Mouse (Mus musculus) small intestine, adult 2 months (tissue): ENCODE measurements around the gene Dcst2. TPM values are rescaled to one million over a fixed set of nuclear protein-coding genes. Genes with fewer than 3 reads are reported as not detected.

Source experiments
- H3K27ac ChIP-seq: fragments of 200-500 bp; 2 replicates; pipeline ENCODE4 v1.5.1; 2012; ENCODE audit warnings: low read depth, low read length, control low read depth, inconsistent platforms; ENCODE audit not compliant: insufficient read depth
- H3K27me3 ChIP-seq: fragments of 200-500 bp; 2 replicates; pipeline ENCODE4 v1.6.1; 2012; ENCODE audit warnings: mild to moderate bottlenecking, moderate library complexity, low read length, inconsistent platforms; ENCODE audit not compliant: control insufficient read depth, insufficient read depth
- H3K36me3 ChIP-seq: fragments of 200-500 bp; 2 replicates; pipeline ENCODE4 v1.6.1; 2012; ENCODE audit warnings: mild to moderate bottlenecking, low read length, control low read depth, inconsistent platforms; ENCODE audit not compliant: control insufficient read depth, insufficient read depth
- H3K4me1 ChIP-seq: fragments of 200-500 bp; 2 replicates; pipeline ENCODE4 v1.6.1; 2012; ENCODE audit warnings: low read length, inconsistent platforms, mixed read lengths; ENCODE audit not compliant: control insufficient read depth, insufficient read depth, insufficient read length
- H3K4me3 ChIP-seq: fragments of 200-500 bp; 2 replicates; pipeline ENCODE4 v1.5.1; 2012; ENCODE audit warnings: low read depth, mild to moderate bottlenecking, control low read depth, inconsistent platforms, low read length, moderate library complexity
- CTCF ChIP-seq: fragments of 200-500 bp; IDR thresholded peaks from 2 replicates; pipeline ENCODE4 v1.5.1; 2012; ENCODE audit warnings: low read depth, mild to moderate bottlenecking, control low read depth, inconsistent platforms, low read length, moderate library complexity, mixed read lengths; ENCODE audit not compliant: insufficient replicate concordance, insufficient read length; ENCODE audit errors: extremely low read depth
- POLR2A ChIP-seq: fragments of 200-500 bp; IDR thresholded peaks from 2 replicates; pipeline ENCODE4 v1.6.1; 2012; ENCODE audit warnings: low read depth, mild to moderate bottlenecking, control low read depth, inconsistent platforms, low read length, moderate library complexity
- WGBS: fragments of 180-500 bp; shearing (Covaris S2); methylation state at CpG from one replicate; pipeline ENCODE4 v1.1.7; 2018; 5-methylcytosine and 5-hydroxymethylcytosine counted together
- polyA plus RNA-seq: library from polyadenylated mRNA; depleted of rRNA; stranded (reverse); fragments of >200 nt; gene quantifications from 2 replicates; pipeline ENCODE4 v1.2.3, GENCODE M21; 2012

Gene Dcst2
- polyA plus RNA-seq, 1 experiment, result 1.2 TPM

- Histone ChIP-seq H3K36me3 (peaks cover 3% of the 10 kb centered on the region; the same call in 1 of the 2 replicates), H3K27ac (peak within 1 kb of the TSS; percentile 28; the same call in 1 of the 2 replicates), H3K27me3 (no peaks in the 10 kb centered on the region), H3K4me3 (peak within 1 kb of the TSS; percentile 80), H3K4me1 (peaks cover 23% of the 10 kb centered on the region)
- TF ChIP-seq CTCF, result no peak
- TF ChIP-seq POLR2A, result no peak; the same call in 1 of the 2 replicates
- under 1% methylated on average over 57 of the region's 59 CpGs for WGBS
Measured at GRCm38 (mm10) chr3:89349869-89350501, 11.8 kb upstream of the Dcst2 start, which contains the start of gene Adam15. Gene Adam15 (minus strand): TSS chr3:89349996.

- WGBS, result 39% methylated on average over 5 of the region's 5 CpGs
- no peaks in the 10 kb centered on the region for H3K36me3 ChIP-seq
- H3K4me3 ChIP-seq, result no peak overlapping the region
- TF ChIP-seq POLR2A (no peak), CTCF (no peak)
- H3K27ac ChIP-seq, result no peak overlapping the region
- H3K4me1 ChIP-seq, result peaks cover 34% of the 10 kb centered on the region
- no peaks in the 10 kb centered on the region for H3K27me3 ChIP-seq
Measured at GRCm38 (mm10) chr3:89351271-89351670, 10.5 kb upstream of the Dcst2 start.

- peaks cover 39% of the 10 kb centered on the region for H3K4me1 ChIP-seq
- H3K36me3 ChIP-seq, result no peaks in the 10 kb centered on the region
- H3K27ac ChIP-seq, result peak overlapping the region; percentile 98
- H3K27me3 ChIP-seq, result no peaks in the 10 kb centered on the region
- no peak for TF ChIP-seq POLR2A
- peak; percentile 86; the same call in 1 of the 2 replicates for TF ChIP-seq CTCF
- peak overlapping the region; percentile 36 for H3K4me3 ChIP-seq
- 17% methylated on average over 5 of the region's 5 CpGs for WGBS
Measured at GRCm38 (mm10) chr3:89354816-89355511, 6.8 kb upstream of the Dcst2 start.

GRCm38 (mm10) chr3:89355512-89355902, 6.3 kb upstream of the Dcst2 start:
- WGBS, result 35% methylated on average over 6 of the region's 6 CpGs
- Histone ChIP-seq H3K4me1 (peaks cover 39% of the 10 kb centered on the region), H3K36me3 (no peaks in the 10 kb centered on the region), H3K4me3 (peak overlapping the region; percentile 36; the same call in 1 of the 2 replicates), H3K27me3 (no peaks in the 10 kb centered on the region), H3K27ac (peak overlapping the region; percentile 98)
- TF ChIP-seq CTCF (no peak), POLR2A (no peak)

GRCm38 (mm10) chr3:89356029-89356428, 5.7 kb upstream of the Dcst2 start:
- peaks cover 38% of the 10 kb centered on the region for H3K4me1 ChIP-seq
- TF ChIP-seq POLR2A (no peak), CTCF (no peak)
- WGBS, result 82% methylated on average over 9 of the region's 9 CpGs
- no peaks in the 10 kb centered on the region for H3K36me3 ChIP-seq
- no peaks in the 10 kb centered on the region for H3K27me3 ChIP-seq
- peak overlapping the region; percentile 79 for H3K27ac ChIP-seq
- H3K4me3 ChIP-seq, result no peak overlapping the region

GRCm38 (mm10) chr3:89359630-89360029, 2.1 kb upstream of the Dcst2 start:
- Histone ChIP-seq H3K27me3 (no peaks in the 10 kb centered on the region), H3K27ac (peak overlapping the region; percentile 48; the same call in 1 of the 2 replicates), H3K36me3 (no peaks in the 10 kb centered on the region), H3K4me1 (peaks cover 29% of the 10 kb centered on the region), H3K4me3 (no peak overlapping the region)
- WGBS, result 45% methylated on average over 6 of the region's 6 CpGs
- TF ChIP-seq CTCF (no peak), POLR2A (no peak)

- H3K4me3 ChIP-seq, result no peak overlapping the region
Measured at GRCm38 (mm10) chr3:89360237-89360636, 1.5 kb upstream of the Dcst2 start.

More at GRCm38 (mm10) chr3:89360237-89360636, 1.5 kb upstream of the Dcst2 start:
- Histone ChIP-seq H3K27ac (peak overlapping the region; percentile 48; the same call in 1 of the 2 replicates), H3K4me1 (peaks cover 28% of the 10 kb centered on the region), H3K36me3 (no peaks in the 10 kb centered on the region), H3K27me3 (no peaks in the 10 kb centered on the region)
- 45% methylated on average over 3 of the region's 3 CpGs for WGBS
- no peak for TF ChIP-seq CTCF
- no peak for TF ChIP-seq POLR2A
